Mouse (Mus musculus) stomach, postnatal 0 days (tissue): ENCODE measurements around the gene Card19. TPM values are rescaled to one million over a fixed set of nuclear protein-coding genes. Genes with fewer than 3 reads are reported as not detected.

ENCODE experiments used
- ATAC-seq: fragments of 200-750 bp; cut with Nextera tagmentation; 2 replicates; pipeline ENCODE4 v1.8.0; 2017; ENCODE audit not compliant: low FRiP score, low TSS enrichment
- DNase-seq: peaks from one replicate; pipeline ENCODE4 v3.0.0-alpha.2; 2016; ENCODE audit warnings: low spot score
- H3K27ac ChIP-seq: fragments of 300-500 bp; sonication (generic); replicated peaks from 2 replicates; pipeline ENCODE4 v1.5.1; 2014; ENCODE audit warnings: mild to moderate bottlenecking, control low read depth
- H3K27me3 ChIP-seq: fragments of 300-500 bp; sonication (generic); 2 replicates; pipeline ENCODE4 v1.6.1; 2014; ENCODE audit warnings: low read length; ENCODE audit not compliant: control insufficient read depth, insufficient read depth
- H3K36me3 ChIP-seq: fragments of 300-500 bp; sonication (generic); 2 replicates; pipeline ENCODE4 v1.6.1; 2014; ENCODE audit warnings: low read length, mixed read lengths; ENCODE audit not compliant: control insufficient read depth, insufficient read depth
- H3K4me1 ChIP-seq: fragments of 300-500 bp; sonication (generic); replicated peaks from 2 replicates; pipeline ENCODE4 v1.6.1; 2014; ENCODE audit warnings: antibody characterized with exemption; ENCODE audit not compliant: control insufficient read depth, insufficient read depth
- H3K4me2 ChIP-seq: fragments of 300-500 bp; sonication (generic); replicated peaks from 2 replicates; pipeline ENCODE4 v1.6.1; 2014; ENCODE audit warnings: low read depth, mild to moderate bottlenecking, control low read depth, moderate library complexity
- H3K4me3 ChIP-seq: fragments of 300-500 bp; sonication (generic); 2 replicates; pipeline ENCODE4 v1.5.1; 2014; ENCODE audit warnings: low read depth, low read length, control low read depth
- H3K9ac ChIP-seq: fragments of 300-500 bp; sonication (generic); 2 replicates; pipeline ENCODE4 v1.6.1; 2014; ENCODE audit warnings: mild to moderate bottlenecking, low read length, control low read depth, mixed read lengths
- H3K9me3 ChIP-seq: fragments of 300-500 bp; sonication (generic); 2 replicates; pipeline ENCODE4 v1.6.1; 2016; ENCODE audit warnings: low read length; ENCODE audit not compliant: control insufficient read depth
- CTCF ChIP-seq: IDR thresholded peaks from 2 replicates; pipeline ENCODE4 v1.5.1; 2016; ENCODE audit warnings: antibody characterized with exemption, low read depth, mild to moderate bottlenecking, moderate library complexity
- EP300 ChIP-seq: optimal IDR thresholded peaks from 2 replicates; pipeline ENCODE3; 2016; ENCODE audit warnings: antibody characterized with exemption
- WGBS: fragments of 180-500 bp; shearing (Covaris S2); extraction: QIAGEN DNeasy Blood & Tissue Kit; methylation state at CpG from one replicate; pipeline ENCODE4 v1.1.7; 2014; 5-methylcytosine and 5-hydroxymethylcytosine counted together
- polyA plus RNA-seq: library from polyadenylated mRNA; unstranded; fragments of >200 nt; fragmentation: Nextera tagmentation; extraction: Ambion mirVana; gene quantifications from 2 replicates; pipeline ENCODE4 v1.2.1, GENCODE M21; 2015

Gene Card19
- polyA plus RNA-seq, 1 experiment from 2014 or later = 86.2 TPM

- DNase-seq (no peak), ATAC-seq (no peak)
- WGBS = 74% methylated on average over 1 of the region's 1 CpGs
- H3K9ac ChIP-seq = no peak overlapping the region
- H3K27ac ChIP-seq = no peak overlapping the region
- no peaks in the 10 kb centered on the region for H3K4me1 ChIP-seq
- no peak for TF ChIP-seq EP300
- TF ChIP-seq CTCF = no peak
- no peak overlapping the region for H3K4me3 ChIP-seq
- no peaks in the 10 kb centered on the region for H3K27me3 ChIP-seq
- H3K4me2 ChIP-seq = no peak overlapping the region
- H3K36me3 ChIP-seq = no peaks in the 10 kb centered on the region
- no peaks in the 10 kb centered on the region for H3K9me3 ChIP-seq
Observed at GRCm38 (mm10) chr13:49171729-49172128, 44.1 kb downstream of the Card19 start.

DNA sequence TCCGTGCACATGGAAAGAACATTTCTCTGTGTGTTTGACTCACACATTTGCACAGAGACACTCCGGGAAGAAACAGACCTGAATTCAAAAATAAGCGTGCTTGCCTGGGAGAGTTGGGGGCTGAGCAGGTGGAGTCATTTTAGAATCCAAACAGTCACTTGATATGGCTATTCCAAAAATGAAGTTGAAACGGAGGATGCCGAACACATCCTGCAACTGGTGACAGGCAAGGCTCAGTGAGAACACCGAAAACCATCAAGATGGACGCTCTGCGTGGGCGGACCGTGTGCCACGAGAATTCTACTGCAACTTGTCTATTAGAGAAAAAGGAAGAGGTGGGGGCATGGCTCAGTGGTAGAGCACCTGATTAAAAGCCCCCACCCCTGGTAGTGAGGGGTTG, 45.2 kb downstream of the Card19 start:
- DNase-seq (no peak), ATAC-seq (no peak)
- no peaks in the 10 kb centered on the region for H3K4me1 ChIP-seq
- H3K27me3 ChIP-seq = no peaks in the 10 kb centered on the region
- 86% methylated on average over 11 of the region's 11 CpGs for WGBS
- TF ChIP-seq EP300 = no peak
- no peak for TF ChIP-seq CTCF
- H3K9ac ChIP-seq = no peak overlapping the region
- H3K9me3 ChIP-seq = no peaks in the 10 kb centered on the region
- no peak overlapping the region for H3K4me3 ChIP-seq
- H3K4me2 ChIP-seq = no peak overlapping the region
- H3K36me3 ChIP-seq = no peaks in the 10 kb centered on the region
- H3K27ac ChIP-seq = no peak overlapping the region

GRCm38 (mm10) chr13:49169448-49170207, 46.2 kb downstream of the Card19 start:
- TF ChIP-seq CTCF (peak; percentile 97), EP300 (no peak)
- Histone ChIP-seq H3K27ac (no peak overlapping the region), H3K9ac (no peak overlapping the region), H3K4me3 (no peak overlapping the region), H3K4me1 (no peaks in the 10 kb centered on the region), H3K9me3 (no peaks in the 10 kb centered on the region), H3K36me3 (no peaks in the 10 kb centered on the region), H3K4me2 (no peak overlapping the region), H3K27me3 (no peaks in the 10 kb centered on the region)
- 15% methylated on average over 17 of the region's 17 CpGs for WGBS
- peak; percentile 78 for ATAC-seq
- peak; percentile 95 for DNase-seq

GRCm38 (mm10) chr13:49167081-49167480, 48.8 kb downstream of the Card19 start:
- Histone ChIP-seq H3K4me1 (no peaks in the 10 kb centered on the region), H3K4me3 (no peak overlapping the region), H3K36me3 (no peaks in the 10 kb centered on the region), H3K4me2 (no peak overlapping the region), H3K27me3 (no peaks in the 10 kb centered on the region), H3K27ac (no peak overlapping the region), H3K9ac (no peak overlapping the region), H3K9me3 (no peaks in the 10 kb centered on the region)
- DNase-seq (no peak), ATAC-seq (no peak)
- WGBS = 38% methylated on average over 9 of the region's 9 CpGs
- TF ChIP-seq CTCF (no peak), EP300 (no peak)

GRCm38 (mm10) chr13:49163645-49164044, 52.2 kb downstream of the Card19 start:
- TF ChIP-seq EP300 (no peak), CTCF (no peak)
- WGBS = 35% methylated on average over 7 of the region's 7 CpGs
- no peak overlapping the region for H3K4me2 ChIP-seq
- no peaks in the 10 kb centered on the region for H3K36me3 ChIP-seq
- no peaks in the 10 kb centered on the region for H3K9me3 ChIP-seq
- H3K9ac ChIP-seq = no peak overlapping the region
- no peaks in the 10 kb centered on the region for H3K4me1 ChIP-seq
- ATAC-seq (no peak), DNase-seq (no peak)
- H3K4me3 ChIP-seq = no peak overlapping the region
- H3K27me3 ChIP-seq = no peaks in the 10 kb centered on the region
- H3K27ac ChIP-seq = no peak overlapping the region

DNA sequence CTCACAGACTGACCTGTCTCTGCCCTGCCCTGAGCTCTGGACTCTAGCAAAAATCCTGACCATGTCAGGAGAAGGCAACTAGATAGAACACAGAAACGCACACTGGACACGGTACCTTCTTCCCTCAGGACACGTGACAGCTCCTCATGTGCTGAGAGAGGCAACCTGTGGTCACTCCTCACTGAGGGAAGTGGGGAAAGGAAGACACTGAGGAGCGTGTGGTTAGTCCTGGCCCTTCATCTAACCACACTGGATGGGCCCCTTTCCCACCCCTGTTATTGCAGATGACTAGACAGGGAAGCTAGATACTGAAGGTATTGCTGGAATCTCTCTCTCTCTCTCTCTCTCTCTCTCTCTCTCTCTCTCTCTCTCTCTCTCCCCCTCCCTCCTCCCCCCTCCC, 53.1 kb downstream of the Card19 start:
- Histone ChIP-seq H3K36me3 (no peaks in the 10 kb centered on the region), H3K4me1 (no peaks in the 10 kb centered on the region), H3K27ac (no peak overlapping the region), H3K4me3 (no peak overlapping the region), H3K27me3 (no peaks in the 10 kb centered on the region), H3K4me2 (no peak overlapping the region), H3K9ac (no peak overlapping the region), H3K9me3 (no peaks in the 10 kb centered on the region)
- no peak for DNase-seq
- no peak for ATAC-seq
- 60% methylated on average over 4 of the region's 4 CpGs for WGBS
- TF ChIP-seq CTCF (no peak), EP300 (no peak)
